Mouse (Mus musculus): ENCODE results near the gene Thtpa.

GRCm38 (mm10) chr14:55059009-55059408 is 35.6 kb upstream of the Thtpa start:
- TF ChIP-seq CTCF (IDR thresholded peaks at IDR 0.05 in 2 of 3, conservative IDR thresholded peaks at IDR 0.05 in 1 of 3; ENCODE audit: control insufficient read depth in 1 of 3, insufficient read depth in 1 of 3, low read depth in 2 of 3, low read length in 3 of 3, poor library complexity in 1 of 3, severe bottlenecking in 1 of 3) (no peak), POLR2A (IDR thresholded peaks at IDR 0.05; ENCODE audit: control insufficient read depth in 1 of 2, insufficient read depth in 1 of 2, low read depth in 1 of 2, low read length in 2 of 2, poor library complexity in 1 of 2) (no peak), EP300 (IDR thresholded peaks at IDR 0.05; ENCODE audit: low read depth in 1 of 2, low read length in 2 of 2) (no peak; a peak in 1 of 4 replicates), USF2 (IDR thresholded peaks at IDR 0.05; ENCODE audit: borderline replicate concordance in 1 of 2, insufficient read depth in 1 of 2, low read depth in 1 of 2, low read length in 2 of 2) (no peak), POLR2AphosphoS5 (IDR thresholded peaks at IDR 0.05; ENCODE audit: borderline replicate concordance, low read depth, low read length) (no peak), CHD2 (IDR thresholded peaks at IDR 0.05; ENCODE audit: low read length) (no peak), POLR2AphosphoS2 (IDR thresholded peaks at IDR 0.05; ENCODE audit: low read length) (no peak), TBP (IDR thresholded peaks at IDR 0.05; ENCODE audit: low read depth, low read length) (no peak), JUND (IDR thresholded peaks at IDR 0.05; ENCODE audit: low read depth, low read length) (no peak)

All from MEL (cell line).